Mouse (Mus musculus): Measurements from ENCODE around the gene Isg20l2. TPM values are rescaled to one million over a fixed set of nuclear protein-coding genes. Genes with fewer than 3 reads are reported as not detected.

Gene Isg20l2
- polyA plus RNA-seq, 1 experiment from 2014 or later = 13.2 TPM

- TF ChIP-seq EP300 (IDR thresholded peaks at IDR 0.05; ENCODE audit: low read depth) (no peak), CTCF (IDR thresholded peaks at IDR 0.05; ENCODE audit: low read depth) (0 out of 2 replicates have a peak, but pooled peaks have one; percentile 7)
- ATAC-seq = no peak
- Histone ChIP-seq H3K27me3 (ENCODE audit: insufficient read depth, low read length) (no peaks in the 10 kb centered on the region), H3K27ac (ENCODE audit: low read depth) (no peak overlapping the region), H3K4me3 (ENCODE audit: low read depth, low read length) (no peak overlapping the region), H3K4me1 (ENCODE audit: insufficient read depth) (peaks cover 12% of the 10 kb centered on the region), H3K36me3 (replicated peaks; ENCODE audit: insufficient read depth, low read length) (peaks cover 47% of the 10 kb centered on the region), H3K4me2 (ENCODE audit: low read depth, low read length) (no peak overlapping the region), H3K9ac (replicated peaks) (no peak overlapping the region), H3K9me3 (ENCODE audit: low read length) (no peaks in the 10 kb centered on the region)
- 81% methylated on average over 1 of the region's 1 CpGs for WGBS (ENCODE audit: insufficient replicate concordance)
- no peak for DNase-seq
Observed at GRCm38 (mm10) chr3:87916990-87917389, 13.1 kb upstream of the Isg20l2 start.

- Histone ChIP-seq H3K4me2 (ENCODE audit: low read depth, low read length) (peak overlapping the region; percentile 85), H3K9ac (replicated peaks) (no peak overlapping the region), H3K4me3 (ENCODE audit: low read depth, low read length) (no peak overlapping the region), H3K4me1 (ENCODE audit: insufficient read depth) (peaks cover 9% of the 10 kb centered on the region), H3K9me3 (ENCODE audit: low read length) (no peaks in the 10 kb centered on the region), H3K36me3 (replicated peaks; ENCODE audit: insufficient read depth, low read length) (peaks cover 45% of the 10 kb centered on the region), H3K27ac (ENCODE audit: low read depth) (0 out of 2 replicates have a peak overlapping the region, but pooled peaks have one; percentile 30), H3K27me3 (ENCODE audit: insufficient read depth, low read length) (no peaks in the 10 kb centered on the region)
- TF ChIP-seq CTCF (IDR thresholded peaks at IDR 0.05; ENCODE audit: low read depth) (no peak), EP300 (IDR thresholded peaks at IDR 0.05; ENCODE audit: low read depth) (no peak)
- DNase-seq (no peak), ATAC-seq (no peak)
- 88% methylated on average over 1 of the region's 1 CpGs for WGBS (ENCODE audit: insufficient replicate concordance)
Observed at GRCm38 (mm10) chr3:87918551-87918950, 11.6 kb upstream of the Isg20l2 start.

GRCm38 (mm10) chr3:87919336-87920108 lies 10.6 kb upstream of the Isg20l2 start, which contains the start of gene Mrpl24:
Gene Mrpl24 (plus strand): TSS chr3:87919506.
- Histone ChIP-seq H3K4me3 (ENCODE audit: low read depth, low read length) (peak within 1 kb of the TSS; percentile 59), H3K4me1 (ENCODE audit: insufficient read depth) (peaks cover 9% of the 10 kb centered on the region), H3K27me3 (ENCODE audit: insufficient read depth, low read length) (no peaks in the 10 kb centered on the region), H3K9me3 (ENCODE audit: low read length) (no peaks in the 10 kb centered on the region), H3K27ac (ENCODE audit: low read depth) (peak within 1 kb of the TSS; percentile 58), H3K36me3 (replicated peaks; ENCODE audit: insufficient read depth, low read length) (peaks cover 45% of the 10 kb centered on the region), H3K9ac (replicated peaks) (peak within 1 kb of the TSS; percentile 68), H3K4me2 (ENCODE audit: low read depth, low read length) (peak within 1 kb of the TSS; percentile 85)
- DNase-seq (peak; percentile 71), ATAC-seq (peak; percentile 89)
- peak; percentile 52 for TF ChIP-seq EP300 (IDR thresholded peaks at IDR 0.05; ENCODE audit: low read depth)
- no peak for TF ChIP-seq CTCF (IDR thresholded peaks at IDR 0.05; ENCODE audit: low read depth)
- WGBS (ENCODE audit: insufficient replicate concordance) = 1% methylated on average over 30 of the region's 30 CpGs

GRCm38 (mm10) chr3:87920270-87920943 lies 9.7 kb upstream of the Isg20l2 start:
- Histone ChIP-seq H3K4me2 (ENCODE audit: low read depth, low read length) (peak overlapping the region; percentile 85), H3K9ac (replicated peaks) (peak overlapping the region; percentile 68), H3K27me3 (ENCODE audit: insufficient read depth, low read length) (no peaks in the 10 kb centered on the region), H3K27ac (ENCODE audit: low read depth) (no peak overlapping the region), H3K36me3 (replicated peaks; ENCODE audit: insufficient read depth, low read length) (peaks cover 45% of the 10 kb centered on the region), H3K4me3 (ENCODE audit: low read depth, low read length) (peak overlapping the region; percentile 59), H3K9me3 (ENCODE audit: low read length) (no peaks in the 10 kb centered on the region), H3K4me1 (ENCODE audit: insufficient read depth) (peaks cover 9% of the 10 kb centered on the region)
- DNase-seq (no peak), ATAC-seq (no peak)
- TF ChIP-seq EP300 (IDR thresholded peaks at IDR 0.05; ENCODE audit: low read depth) (no peak), CTCF (IDR thresholded peaks at IDR 0.05; ENCODE audit: low read depth) (peak; percentile 37)
- WGBS (ENCODE audit: insufficient replicate concordance) = 53% methylated on average over 9 of the region's 9 CpGs

- TF ChIP-seq EP300 (IDR thresholded peaks at IDR 0.05; ENCODE audit: low read depth) (no peak), CTCF (IDR thresholded peaks at IDR 0.05; ENCODE audit: low read depth) (no peak)
- no peak overlapping the region for H3K9ac ChIP-seq (replicated peaks)
- no peak overlapping the region for H3K4me3 ChIP-seq (ENCODE audit: low read depth, low read length)
- peaks cover 9% of the 10 kb centered on the region for H3K4me1 ChIP-seq (ENCODE audit: insufficient read depth)
- no peak overlapping the region for H3K27ac ChIP-seq (ENCODE audit: low read depth)
- ATAC-seq (no peak), DNase-seq (no peak)
- H3K36me3 ChIP-seq (replicated peaks; ENCODE audit: insufficient read depth, low read length) = peaks cover 45% of the 10 kb centered on the region
- H3K27me3 ChIP-seq (ENCODE audit: insufficient read depth, low read length) = no peaks in the 10 kb centered on the region
- H3K4me2 ChIP-seq (ENCODE audit: low read depth, low read length) = no peak overlapping the region
- WGBS (ENCODE audit: insufficient replicate concordance) = 84% methylated on average over 7 of the region's 7 CpGs
- no peaks in the 10 kb centered on the region for H3K9me3 ChIP-seq (ENCODE audit: low read length)
Observed at GRCm38 (mm10) chr3:87924996-87925395, 5.1 kb upstream of the Isg20l2 start.

- ATAC-seq (no peak), DNase-seq (no peak)
- no peaks in the 10 kb centered on the region for H3K27me3 ChIP-seq (ENCODE audit: insufficient read depth, low read length)
- H3K4me3 ChIP-seq (ENCODE audit: low read depth, low read length) = no peak overlapping the region
- H3K4me2 ChIP-seq (ENCODE audit: low read depth, low read length) = no peak overlapping the region
- peaks cover 19% of the 10 kb centered on the region for H3K4me1 ChIP-seq (ENCODE audit: insufficient read depth)
- H3K9ac ChIP-seq (replicated peaks) = no peak overlapping the region
- H3K36me3 ChIP-seq (replicated peaks; ENCODE audit: insufficient read depth, low read length) = peaks cover 49% of the 10 kb centered on the region
- 89% methylated on average over 5 of the region's 5 CpGs for WGBS (ENCODE audit: insufficient replicate concordance)
- H3K27ac ChIP-seq (ENCODE audit: low read depth) = no peak overlapping the region
- H3K9me3 ChIP-seq (ENCODE audit: low read length) = no peaks in the 10 kb centered on the region
- no peak for TF ChIP-seq CTCF (IDR thresholded peaks at IDR 0.05; ENCODE audit: low read depth)
- TF ChIP-seq EP300 (IDR thresholded peaks at IDR 0.05; ENCODE audit: low read depth) = no peak
Observed at GRCm38 (mm10) chr3:87927452-87927851, 2.7 kb upstream of the Isg20l2 start.

Measured in liver, postnatal 0 days (tissue).